Mouse (Mus musculus) gonadal fat pad, adult 2 months (tissue): Measurements from ENCODE around the gene Tmem205. TPM values are rescaled to one million over a fixed set of nuclear protein-coding genes. Genes with fewer than 3 reads are reported as not detected.

ENCODE experiments used
- DNase-seq: peaks from one replicate; pipeline ENCODE4 v3.0.0-alpha.2; 2012; ENCODE audit warnings: low read depth
- polyA plus RNA-seq: library from polyadenylated mRNA; depleted of rRNA; stranded (reverse); fragments of >200 nt; gene quantifications from 2 replicates; pipeline ENCODE4 v1.2.3, GENCODE M21; 2012; rRNA removed

Gene Tmem205
- polyA plus RNA-seq, 1 experiment = 269 TPM

DNA sequence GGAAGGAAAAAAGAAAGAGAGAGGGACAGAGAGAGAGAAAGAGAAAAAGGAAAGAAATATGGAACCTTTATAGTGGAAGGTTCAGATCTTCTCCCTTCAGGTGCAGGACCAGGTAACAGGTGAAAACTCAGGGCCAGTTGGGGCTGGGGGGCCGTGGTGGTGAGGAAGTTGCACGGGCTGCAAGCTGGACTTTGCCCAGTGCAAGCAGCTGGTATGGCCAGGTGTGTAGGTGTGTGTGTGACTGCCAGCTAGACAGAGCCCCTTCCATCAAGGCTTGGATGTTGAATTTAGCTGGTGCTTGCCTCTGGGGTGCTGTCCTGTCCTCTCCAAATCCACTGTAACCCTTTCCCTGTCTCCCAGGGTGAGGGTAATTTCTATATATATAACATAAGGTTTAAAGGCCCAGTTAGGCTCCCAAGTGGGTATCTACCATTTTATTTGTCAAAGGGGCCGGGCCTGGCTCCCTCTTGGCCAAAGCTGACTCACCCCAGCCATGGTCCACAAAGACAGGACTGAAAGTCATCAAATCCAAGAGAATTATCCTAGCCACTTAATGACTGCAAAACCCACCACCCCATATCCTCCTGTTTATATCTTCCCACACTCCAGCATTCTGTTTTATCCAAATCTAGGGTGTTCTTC, 10.4 kb downstream of the Tmem205 start:
- DNase-seq = no peak

DNA sequence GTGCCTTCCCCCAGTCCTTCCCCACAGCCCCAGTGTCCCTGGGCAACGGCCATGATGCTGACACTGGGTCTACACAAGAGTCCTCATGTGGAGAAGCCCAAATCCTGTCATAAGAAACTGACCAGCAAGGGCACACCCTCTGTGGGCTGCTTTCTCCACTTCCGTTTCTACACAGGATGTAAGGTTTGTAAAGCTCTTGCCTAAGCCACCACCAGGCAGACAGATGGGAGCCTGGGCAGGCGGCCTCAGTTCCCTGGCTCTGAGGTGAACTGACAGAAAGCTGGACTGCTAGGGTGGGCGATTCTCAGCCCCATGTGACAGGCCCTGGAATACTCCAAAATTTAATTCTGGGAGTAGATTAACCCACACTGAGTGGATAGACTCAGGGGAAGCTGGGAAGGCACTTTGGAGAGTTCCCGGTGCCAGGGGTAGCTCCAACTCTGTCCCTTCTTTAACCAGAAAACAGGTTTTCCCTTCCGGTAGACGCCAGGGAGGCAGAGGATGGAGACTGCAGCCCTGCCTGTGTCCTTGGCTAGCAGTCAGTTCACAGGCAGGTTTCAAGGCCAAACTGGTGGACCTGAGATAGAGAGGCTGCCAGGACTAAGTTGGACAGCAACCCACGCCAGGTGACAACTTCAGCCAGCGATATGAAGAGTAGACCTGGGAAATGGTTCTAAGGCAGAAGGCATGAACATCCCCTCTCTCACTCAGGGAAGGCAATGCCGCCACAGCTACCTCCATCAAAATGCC, 17.7 kb downstream of the Tmem205 start:
- no peak for DNase-seq

DNA sequence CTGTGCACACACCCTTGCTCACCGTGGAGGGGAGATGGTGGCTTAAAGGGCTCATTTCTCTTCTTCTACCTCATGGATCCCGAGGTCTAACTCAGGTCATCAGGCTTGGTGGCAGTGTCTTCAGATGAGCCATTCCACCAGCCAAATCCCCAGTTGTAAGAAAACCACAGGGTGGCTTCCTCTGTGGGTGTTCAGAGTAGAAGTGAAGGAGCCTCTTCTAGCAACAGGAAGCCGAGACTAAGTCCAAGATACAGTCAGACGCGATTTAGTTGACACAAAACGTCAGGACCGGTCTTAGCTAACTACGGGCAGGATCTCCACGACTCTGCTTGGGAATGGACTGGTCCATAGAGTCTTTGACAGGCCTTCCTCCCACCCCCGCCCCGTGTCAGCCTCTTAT, 19.1 kb downstream of the Tmem205 start:
- DNase-seq = no peak

DNA sequence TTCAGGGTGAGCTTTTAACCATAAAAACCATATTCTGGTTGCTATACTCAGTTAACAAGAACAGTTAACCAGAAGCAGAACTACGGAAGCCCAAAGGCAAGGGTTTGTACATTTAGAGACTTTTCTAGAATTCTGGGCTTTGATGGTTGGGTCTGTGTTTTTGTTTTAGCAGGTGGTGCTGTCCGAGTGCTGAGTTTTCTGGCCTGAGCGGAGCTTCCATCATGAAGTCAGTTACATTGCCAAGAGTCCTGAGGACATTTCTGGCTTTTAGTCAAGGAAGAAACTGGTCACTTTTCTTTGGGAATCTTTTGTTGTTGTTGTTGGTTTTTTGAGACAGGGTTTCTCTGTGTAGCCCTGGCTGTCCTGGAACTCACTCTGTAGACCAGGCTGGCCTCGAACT, 23.3 kb downstream of the Tmem205 start:
- DNase-seq = no peak

DNA sequence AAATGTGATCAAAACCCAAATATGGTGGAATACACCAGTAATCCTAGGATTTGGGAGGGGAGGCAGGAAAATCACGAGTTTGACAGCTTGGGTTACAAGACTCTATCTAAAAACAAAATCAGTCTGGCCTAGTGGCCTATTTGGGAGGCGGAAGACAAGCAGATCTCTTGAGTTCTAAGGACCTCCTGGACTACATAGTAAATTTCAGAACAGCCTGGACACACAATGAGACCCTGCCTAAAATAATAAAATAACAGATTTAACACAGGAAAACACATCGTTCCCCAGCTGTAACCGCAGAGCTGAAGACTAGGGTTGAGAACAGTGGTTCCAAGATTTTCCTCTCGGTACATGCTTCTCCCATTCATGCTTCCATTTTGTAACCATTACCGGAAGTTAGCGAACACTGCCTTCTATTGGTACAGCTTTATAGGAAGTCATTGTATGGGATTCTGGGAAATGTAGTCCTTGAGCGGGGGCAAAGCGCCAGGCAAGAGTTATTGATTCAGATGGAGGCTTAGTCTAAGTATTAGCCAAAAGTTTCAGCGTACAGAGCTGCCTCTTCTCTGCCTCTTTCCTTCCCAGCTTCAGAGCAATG, 26.0 kb downstream of the Tmem205 start:
- DNase-seq = no peak

DNA sequence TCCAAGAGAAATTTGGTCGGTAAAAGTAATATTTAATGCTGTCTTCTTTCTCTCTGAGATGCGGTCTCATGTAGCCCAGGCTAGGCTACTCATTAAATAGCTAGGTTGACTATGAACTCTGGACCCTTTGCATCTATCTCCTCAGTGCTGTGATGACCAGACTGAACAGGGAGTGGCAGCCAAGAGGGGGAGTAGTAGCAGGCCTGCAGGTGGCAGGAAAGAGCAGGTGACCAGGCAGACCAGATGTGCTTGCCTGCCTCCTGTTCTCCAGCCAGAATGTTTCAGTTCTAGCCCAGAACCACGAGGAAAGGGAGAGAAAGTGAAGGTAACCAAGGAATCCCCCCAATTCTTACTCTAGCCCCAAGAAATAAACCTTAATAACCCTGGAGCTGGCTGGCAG, 38.1 kb downstream of the Tmem205 start:
- no peak for DNase-seq

DNA sequence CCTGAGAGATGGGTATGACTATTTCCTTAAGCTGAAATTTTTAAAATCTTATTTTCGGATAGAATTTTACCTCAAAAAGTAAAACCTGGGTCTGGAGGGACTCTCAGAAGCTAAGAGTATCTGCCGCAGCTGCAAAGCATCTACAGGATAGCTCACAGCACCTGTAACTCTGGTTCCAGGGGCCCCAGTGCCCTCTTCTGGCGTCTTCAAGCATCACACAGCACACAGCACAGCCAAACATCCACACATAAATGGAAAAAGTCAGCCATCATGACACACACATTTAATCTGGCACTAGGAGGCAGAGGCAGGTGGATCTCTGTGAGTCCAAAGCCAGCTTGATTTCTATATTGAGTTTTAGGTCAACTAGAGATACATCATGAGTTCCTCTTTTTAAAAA, 50.8 kb downstream of the Tmem205 start:
- no peak for DNase-seq

DNA sequence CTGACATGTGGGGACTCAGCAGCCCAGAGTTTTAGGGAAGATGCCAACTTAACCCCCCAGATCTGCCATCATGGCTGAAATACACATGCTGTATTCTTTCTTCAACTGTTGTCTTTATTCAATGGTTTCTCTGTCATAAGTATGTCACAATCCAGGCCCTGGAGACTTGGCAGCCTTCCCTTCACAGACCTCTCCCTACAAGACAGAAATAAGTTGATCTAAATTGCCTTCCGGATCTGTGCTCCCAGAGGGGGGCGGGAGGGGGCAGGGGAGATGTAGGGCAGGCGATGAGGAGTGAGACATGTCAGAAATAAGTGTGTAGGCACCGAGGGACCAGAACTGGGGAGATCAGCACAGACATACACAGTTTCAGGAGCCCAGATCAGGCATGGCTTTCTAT, 55.2 kb downstream of the Tmem205 start:
- DNase-seq = no peak

Other genes with a start within 250 kb of the Tmem205 start
- gene Ldlr, start 204.1 kb downstream of the Tmem205 start, polyA plus RNA-seq = 42.1 and 42.8 TPM in 2 replicates
- gene Spc24, start 167.3 kb downstream of the Tmem205 start, polyA plus RNA-seq = 1.6 and 2.7 TPM in 2 replicates
- 29.5 and 33.5 TPM in 2 replicates for gene Kank2, start 128.8 kb downstream of the Tmem205 start, polyA plus RNA-seq
- gene Angptl8, start 92.0 kb downstream of the Tmem205 start, polyA plus RNA-seq = 7.7 and 46.6 TPM in 2 replicates
- gene Dock6, start 74.9 kb downstream of the Tmem205 start, polyA plus RNA-seq = 76.2 and 76.8 TPM in 2 replicates
- 99.0 and 149 TPM in 2 replicates for gene Rab3d, start 9.4 kb downstream of the Tmem205 start, polyA plus RNA-seq
- 7.8 and 8.3 TPM in 2 replicates for gene Ccdc159, start 85 bp downstream of the Tmem205 start, polyA plus RNA-seq
- 9.2 and 9.8 TPM in 2 replicates for gene Plppr2, start 9.5 kb upstream of the Tmem205 start, polyA plus RNA-seq
- 6.9 and 10.4 TPM in 2 replicates for gene Swsap1, start 28.2 kb upstream of the Tmem205 start, polyA plus RNA-seq
- gene Epor, start 36.0 kb upstream of the Tmem205 start, polyA plus RNA-seq = 5.7 and 6.4 TPM in 2 replicates
- 30.4 and 37.1 TPM in 2 replicates for gene Rgl3, start 61.9 kb upstream of the Tmem205 start, polyA plus RNA-seq
- gene Ccdc151, start 75.1 kb upstream of the Tmem205 start, polyA plus RNA-seq = 0.66 and 1.2 TPM in 2 replicates
- 72.1 and 108 TPM in 2 replicates for gene Prkcsh, start 75.2 kb upstream of the Tmem205 start, polyA plus RNA-seq
- 0.05 and 0.20 TPM in 2 replicates for gene Elavl3, start 124.5 kb upstream of the Tmem205 start, polyA plus RNA-seq
- not detected in 2 replicates for gene Gm49318, start 143.7 kb upstream of the Tmem205 start, polyA plus RNA-seq
- gene Zfp653, start 143.8 kb upstream of the Tmem205 start, polyA plus RNA-seq = 12.7 and 15.7 TPM in 2 replicates
- 43.8 and 48.3 TPM in 2 replicates for gene Ecsit, start 157.9 kb upstream of the Tmem205 start, polyA plus RNA-seq
- gene Cnn1, start 171.7 kb upstream of the Tmem205 start, polyA plus RNA-seq = 145 and 181 TPM in 2 replicates
- gene Elof1, start 189.6 kb upstream of the Tmem205 start, polyA plus RNA-seq = 145 and 171 TPM in 2 replicates
- gene Acp5, start 208.2 kb upstream of the Tmem205 start, polyA plus RNA-seq = 256 and 495 TPM in 2 replicates
- 96.3 and 128 TPM in 2 replicates for gene Pigyl, start 229.3 kb upstream of the Tmem205 start, polyA plus RNA-seq